Mouse (Mus musculus): ENCODE measurements around the gene Smc6.

Gene Smc6

DNA sequence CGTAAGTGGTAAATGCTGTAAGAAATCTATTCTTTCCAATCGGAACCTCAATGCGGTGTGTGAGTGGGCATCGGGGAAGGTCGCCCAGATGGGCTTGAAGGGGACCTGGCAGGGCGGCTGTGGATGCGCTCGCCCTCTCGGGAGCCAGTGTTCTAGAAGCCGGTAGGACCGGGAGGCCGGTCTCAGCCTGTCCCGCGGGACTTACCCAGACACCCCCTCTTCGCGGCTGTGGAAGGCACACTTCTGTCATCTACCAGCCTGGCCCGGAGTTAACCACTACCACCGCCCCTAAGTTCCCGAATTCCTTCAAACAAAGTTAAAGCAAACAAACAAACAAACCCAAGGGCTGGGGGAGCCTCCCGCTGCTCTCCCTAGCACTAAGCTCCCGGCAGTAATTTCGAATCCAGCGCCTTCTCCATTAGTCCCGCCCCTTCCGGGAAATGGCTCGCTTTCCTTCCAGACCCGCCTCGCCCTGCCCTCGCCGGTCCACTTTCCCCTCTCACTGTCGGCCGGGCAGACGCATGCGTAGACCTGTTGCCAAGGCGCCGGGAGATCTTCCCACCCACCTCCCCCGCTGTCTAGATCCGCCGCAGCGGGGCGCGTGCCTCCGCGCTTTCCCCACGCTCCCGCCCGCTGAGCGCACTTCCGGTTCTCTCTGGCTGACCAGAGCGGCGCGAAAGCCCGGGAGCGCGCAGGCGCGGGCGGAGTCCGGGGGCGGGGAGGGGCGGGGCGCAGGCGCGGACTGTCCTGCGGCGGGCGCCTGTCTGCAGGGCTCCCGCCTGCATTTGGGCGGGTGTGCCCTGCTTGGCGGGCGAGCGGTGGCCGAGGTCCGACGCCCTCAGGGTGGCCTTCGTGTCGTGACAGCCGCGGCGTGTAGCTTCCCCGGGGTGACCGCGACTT lies at the start of gene Smc6, which contains the start of gene Gen1:
Smc6 (plus strand) TSS at position 505 of the 900 bp plus-strand sequence.
Gen1 (minus strand) TSS at position 420 of the 900 bp plus-strand sequence.
- DNase-seq (ENCODE audit: low read depth, low spot score), result peak; percentile 98

DNA sequence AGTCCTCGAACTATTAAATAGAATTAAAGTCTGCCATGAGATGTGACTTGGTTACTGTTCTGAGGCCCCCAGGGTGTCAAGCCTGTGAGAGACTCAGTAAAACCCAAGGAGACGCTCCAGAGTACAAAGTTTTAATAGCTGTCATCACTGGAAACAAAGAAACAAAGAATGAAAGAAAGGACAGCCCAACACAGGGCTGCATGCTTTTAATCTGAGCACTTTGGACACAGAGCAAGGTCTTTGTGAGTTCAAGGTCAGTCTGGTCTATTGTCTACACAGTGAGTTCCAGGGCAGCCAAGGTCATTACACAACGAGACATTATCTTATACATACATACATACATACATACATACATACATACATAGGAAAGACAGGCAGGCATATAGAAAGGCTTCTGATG lies 49.2 kb upstream of the Smc6 start:
- no peak for DNase-seq (ENCODE audit: low read depth, low spot score)

DNA sequence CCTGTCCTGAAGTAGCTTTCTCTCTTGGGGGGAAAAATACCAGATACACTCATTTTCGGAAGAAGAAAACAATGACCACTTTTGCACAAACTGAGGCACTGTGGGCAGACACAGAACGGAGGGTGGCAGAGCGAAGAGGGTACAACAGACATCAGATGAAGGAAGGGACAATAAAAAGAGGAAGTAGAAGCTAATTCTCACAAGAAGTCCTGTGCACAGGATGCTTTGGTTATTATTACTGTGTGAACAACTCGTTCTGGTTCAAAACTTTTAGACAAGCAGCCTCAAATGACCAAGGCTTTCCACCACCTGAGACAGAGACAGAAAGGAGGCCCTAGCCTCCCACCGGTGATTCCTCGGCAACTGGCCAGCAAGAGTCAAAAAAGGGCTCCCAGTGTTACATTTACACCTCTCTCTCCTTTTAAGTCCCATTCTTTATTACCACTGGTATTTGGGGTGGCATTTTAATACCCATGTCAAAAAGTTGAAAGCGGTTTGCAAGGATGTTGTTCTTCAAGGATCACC lies 47.9 kb upstream of the Smc6 start:
- DNase-seq (ENCODE audit: low read depth, low spot score), result no peak

DNA sequence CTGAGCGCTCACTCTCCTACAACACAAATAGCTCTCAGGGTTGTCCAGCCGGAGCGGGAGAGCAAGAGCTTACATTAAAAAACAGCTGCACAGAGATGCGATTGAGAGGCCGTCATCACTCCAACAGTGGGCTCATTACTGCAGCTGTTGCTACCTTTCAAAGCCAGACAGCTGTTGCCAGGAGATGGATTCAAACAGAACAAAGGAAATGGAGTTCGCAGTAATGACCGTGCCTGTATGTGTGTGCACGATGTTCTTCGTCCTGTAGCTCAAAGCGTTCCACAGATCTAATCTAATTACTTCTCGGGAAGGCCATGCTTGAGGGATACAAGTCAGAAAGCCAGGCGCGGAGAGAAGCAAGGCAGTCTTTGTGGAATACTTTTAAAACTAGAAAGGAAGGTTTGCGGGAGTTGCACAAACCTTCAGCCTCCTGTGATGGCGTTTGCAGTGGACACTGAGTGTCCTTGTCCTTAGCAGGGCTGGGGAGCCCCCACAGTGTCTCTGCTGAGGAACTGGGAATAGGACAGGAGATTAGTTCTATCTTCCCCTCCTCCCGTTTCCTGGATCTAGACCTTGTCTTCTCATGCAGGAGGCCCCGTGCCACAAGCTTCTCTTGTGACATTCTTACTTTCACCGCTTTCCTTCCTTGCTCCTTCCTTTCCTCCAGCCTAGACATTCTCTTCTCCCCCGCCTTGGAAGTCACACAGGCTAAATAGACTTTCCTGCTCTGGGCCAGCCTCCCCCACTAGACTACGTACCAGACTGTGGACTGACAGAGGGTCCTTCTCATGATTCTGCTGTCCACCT lies 44.0 kb upstream of the Smc6 start:
- no peak for DNase-seq (ENCODE audit: low read depth, low spot score)

DNA sequence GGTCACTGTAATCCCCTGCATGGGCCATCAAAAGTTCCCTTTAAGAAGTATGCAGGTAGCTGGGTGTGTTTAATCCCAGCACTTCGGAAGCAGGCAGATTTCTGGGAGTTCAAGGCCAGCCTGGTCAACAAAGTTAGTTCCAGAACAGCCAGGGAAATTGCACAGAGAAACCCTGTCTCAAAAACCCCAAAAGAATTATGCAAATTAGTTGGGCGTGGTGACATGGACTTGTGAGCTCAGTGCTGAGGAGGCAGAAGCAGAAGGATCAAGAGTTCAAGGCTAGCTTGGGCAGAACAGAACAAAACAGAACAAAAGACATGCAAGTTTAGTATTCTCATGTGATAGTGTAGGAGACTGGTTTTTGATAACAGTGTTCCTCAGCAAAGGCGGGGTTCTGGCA lies 43.1 kb upstream of the Smc6 start:
- DNase-seq (ENCODE audit: low read depth, low spot score), result no peak

DNA sequence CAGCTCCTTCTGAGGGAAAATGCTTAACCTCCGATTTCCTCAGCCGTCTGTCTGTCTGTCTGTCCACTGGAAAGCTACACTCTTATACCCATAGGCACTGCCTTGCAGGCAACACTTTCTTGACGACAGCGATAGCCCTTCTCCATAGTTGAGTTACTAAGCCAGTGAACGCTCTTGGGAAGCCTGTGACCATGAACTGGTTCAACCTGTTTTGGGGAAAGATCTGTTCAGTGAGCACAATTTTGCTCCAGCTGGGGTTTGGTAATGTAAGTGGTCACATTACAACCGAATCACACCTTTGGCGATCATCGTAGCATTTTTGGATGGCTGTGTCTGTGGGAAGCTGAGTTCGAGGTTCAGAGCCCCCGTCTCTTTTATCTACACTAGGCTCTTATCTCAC lies 42.6 kb upstream of the Smc6 start:
- no peak for DNase-seq (ENCODE audit: low read depth, low spot score)

DNA sequence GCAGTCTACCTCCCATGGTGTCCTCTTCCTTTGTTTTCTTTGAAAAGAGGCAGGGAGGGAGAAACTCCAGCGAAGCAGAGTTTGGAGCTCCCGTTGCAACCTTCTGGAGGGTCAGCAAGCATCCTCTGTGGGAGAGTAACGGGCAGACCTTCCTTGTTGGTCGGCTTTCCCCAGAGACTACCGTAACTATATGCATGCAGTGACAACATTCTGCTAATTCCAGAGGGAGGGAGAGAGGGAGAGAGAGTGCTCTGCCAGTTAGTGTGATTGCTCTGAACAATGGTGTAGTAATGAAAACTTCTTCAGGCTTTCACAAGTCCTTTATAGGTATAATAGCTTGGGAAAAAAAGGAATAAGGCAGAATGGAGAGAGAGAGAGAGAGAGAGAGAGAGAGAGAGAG lies 41.0 kb upstream of the Smc6 start:
- DNase-seq (ENCODE audit: low read depth, low spot score), result no peak

DNA sequence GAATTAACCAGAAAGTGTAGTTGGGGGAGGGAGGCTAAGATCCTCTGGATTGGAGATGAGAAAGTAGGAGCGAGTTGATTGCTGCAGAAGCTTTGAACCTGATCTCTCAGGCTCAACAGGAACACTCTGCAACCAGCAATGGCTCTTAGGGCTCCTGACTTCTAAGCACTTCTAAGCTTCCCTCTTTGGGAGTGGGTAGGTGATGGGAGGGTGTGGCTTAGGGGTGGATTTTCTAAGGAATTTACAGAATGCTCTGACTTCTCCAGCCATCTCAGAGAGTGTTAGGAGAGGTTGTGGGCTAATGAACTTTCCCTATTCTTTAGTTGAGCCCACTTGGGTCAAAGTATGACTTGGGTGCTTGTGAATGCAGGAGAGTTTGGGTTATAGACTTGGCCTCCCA lies 39.6 kb upstream of the Smc6 start:
- DNase-seq (ENCODE audit: low read depth, low spot score), result no peak

DNA sequence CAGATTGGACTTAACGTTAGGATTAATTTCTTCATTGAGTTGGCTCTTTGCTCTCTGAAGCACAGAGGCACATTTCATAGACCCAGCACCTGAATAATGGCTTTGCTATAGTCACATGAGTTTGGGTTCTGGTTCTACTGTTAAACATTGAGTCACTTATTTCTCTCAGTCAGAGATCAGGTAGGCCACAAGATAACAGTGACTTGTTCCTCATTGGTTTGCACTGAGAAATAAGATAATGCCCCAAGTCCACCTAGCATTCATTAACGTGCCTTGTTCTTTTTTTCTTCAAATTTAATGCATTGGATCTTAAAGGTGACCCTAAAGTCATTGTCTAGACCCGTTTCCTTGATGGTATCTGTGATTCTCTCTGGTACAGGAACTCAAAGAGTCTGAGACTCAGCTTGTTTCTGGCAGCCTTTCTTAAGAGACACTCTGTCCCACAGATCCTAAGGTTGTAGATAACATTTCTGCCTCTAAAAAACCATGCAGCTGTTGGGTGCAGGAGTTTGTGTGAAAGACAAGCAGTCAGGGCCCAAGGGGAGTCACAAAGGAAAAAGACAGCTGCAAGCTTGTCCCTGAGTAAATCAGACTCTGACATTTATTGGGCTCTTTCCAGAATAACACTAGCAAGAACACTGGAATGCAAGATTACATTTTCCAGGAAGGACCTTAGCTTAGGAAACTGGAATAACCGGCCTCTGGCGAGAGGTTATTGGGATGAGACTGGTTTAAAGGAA lies 39.0 kb upstream of the Smc6 start:
- no peak for DNase-seq (ENCODE audit: low read depth, low spot score)

DNA sequence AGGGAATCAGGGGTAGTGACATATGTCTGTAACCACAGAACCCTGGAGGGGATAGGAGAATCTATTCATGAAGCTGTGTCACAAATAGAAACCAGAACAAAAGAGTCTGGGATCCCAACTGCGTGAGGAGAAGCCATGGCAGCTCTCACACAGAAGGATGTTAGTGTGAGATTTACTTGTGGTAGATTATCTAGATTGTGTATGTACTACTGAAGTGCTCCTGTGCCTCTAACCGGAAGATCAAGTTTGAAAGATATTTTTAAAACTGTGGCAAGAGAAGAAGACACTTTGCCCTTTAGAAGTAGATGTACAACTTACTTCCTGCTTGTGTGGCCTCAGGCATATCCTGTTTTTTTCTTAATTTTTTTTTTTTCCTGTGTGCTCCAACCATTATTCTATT lies 35.4 kb upstream of the Smc6 start:
- no peak for DNase-seq (ENCODE audit: low read depth, low spot score)

DNA sequence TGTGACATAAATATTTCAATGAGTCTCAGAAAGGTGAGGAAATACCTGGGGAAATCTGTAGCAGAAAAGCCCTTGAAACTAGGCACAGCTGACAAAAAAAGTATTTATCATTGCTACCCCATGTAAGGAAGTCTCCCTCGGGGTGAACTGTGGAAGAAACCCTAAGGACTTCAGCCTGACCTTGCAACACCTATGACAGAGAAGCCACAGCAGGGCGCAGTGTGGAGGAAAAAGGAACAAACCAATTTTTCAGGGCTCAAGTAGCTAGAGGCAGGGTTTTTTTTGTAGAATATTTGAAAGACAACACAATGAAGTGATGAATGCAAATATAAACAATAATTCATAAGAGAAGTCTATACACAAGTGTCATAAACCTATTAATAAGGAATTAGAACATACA lies 29.7 kb upstream of the Smc6 start:
- DNase-seq (ENCODE audit: low read depth, low spot score), result no peak

DNA sequence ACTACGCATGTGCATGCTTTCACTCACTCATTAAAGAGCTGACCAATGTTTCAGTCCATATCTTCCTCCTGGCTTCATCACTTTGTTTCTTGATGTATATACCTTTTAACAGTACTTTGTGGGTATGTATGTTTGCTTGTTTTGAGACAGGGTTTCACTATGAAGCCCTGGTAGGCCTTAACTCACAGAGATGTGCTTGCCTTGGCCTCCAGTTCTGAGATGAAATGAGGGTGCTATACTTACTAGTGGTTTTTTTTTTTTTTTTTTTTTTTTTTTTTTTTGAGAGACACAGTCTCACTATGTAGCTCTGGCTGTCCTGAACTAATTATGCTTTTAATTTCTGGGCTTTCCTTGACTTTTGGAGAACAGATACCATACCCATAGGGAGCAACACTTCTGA lies 18.2 kb upstream of the Smc6 start:
- DNase-seq (ENCODE audit: low read depth, low spot score), result no peak

DNA sequence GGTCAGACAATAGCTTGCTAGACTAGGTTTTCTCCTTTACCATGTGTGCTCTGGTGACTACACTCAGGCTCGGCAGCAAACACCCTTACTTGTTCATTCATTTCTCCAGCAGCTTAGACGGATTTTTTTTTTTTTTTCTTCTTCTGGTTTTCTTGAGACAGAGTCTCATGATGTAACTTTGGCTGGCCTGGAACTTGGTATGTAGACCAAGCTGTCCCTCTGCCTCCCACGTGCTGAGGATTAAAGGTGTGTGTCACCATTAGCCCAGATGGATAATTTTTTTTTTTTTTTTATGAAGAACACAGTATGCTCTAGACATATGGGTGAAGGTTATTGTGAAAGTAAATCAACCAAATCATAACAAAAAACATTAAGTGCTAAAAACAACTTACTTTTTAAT lies 15.4 kb upstream of the Smc6 start:
- no peak for DNase-seq (ENCODE audit: low read depth, low spot score)

DNA sequence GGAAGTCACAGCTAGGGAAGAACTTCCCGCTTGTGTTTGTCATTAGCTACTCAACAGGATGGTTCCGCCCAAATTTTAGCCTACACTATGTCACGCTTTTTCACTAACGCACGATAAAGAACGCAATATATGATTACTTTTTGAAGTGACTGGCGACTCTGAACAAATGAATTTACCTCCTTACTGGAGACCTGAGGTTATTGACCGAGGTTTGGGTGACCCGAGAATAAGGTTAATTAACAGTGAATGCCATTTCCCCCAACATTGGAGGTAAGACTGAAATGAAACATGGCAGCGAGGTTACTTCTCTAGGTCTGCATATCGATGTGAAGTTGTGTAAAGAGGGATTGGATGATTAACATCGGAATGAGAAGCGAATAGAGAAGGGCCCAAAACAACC lies 791 bp upstream of the Smc6 start:
- DNase-seq (ENCODE audit: low read depth, low spot score), result peak; percentile 59

DNA sequence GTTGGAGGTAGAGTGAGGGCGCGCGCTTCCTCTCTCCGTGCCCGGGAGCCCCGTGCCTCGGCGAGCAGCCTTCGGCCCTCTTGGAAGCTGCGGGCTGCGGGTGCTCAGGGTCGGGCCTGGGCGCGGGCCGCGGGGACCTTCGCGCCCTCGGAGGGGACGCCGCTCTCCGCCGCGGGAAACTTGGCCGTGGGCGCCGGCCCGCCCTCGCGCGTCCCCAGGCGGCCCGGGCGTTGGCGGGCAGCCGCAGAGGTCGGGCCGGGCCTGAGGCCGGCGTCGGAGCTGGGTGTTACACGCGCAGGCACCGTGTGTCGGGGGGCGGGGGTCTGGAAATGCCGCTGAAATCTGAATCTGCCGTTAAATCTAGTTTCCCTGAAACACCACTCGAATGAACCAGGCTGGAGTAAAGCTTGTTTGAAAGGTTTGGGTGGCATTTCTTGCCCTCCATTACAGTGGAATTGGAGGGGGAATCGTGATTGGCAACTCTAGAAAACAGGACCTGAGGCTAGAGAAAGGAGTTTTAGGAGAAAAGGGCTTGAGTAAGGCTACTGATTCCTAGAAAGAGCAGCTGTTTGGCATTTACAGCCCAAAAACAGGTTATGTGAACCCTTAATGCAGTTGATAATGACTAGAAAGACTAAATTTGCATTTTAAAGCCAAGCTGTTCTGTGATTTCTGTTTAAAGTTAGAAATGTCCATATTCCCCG lies 748 bp downstream of the Smc6 start:
- peak; percentile 39 for DNase-seq (ENCODE audit: low read depth, low spot score)

DNA sequence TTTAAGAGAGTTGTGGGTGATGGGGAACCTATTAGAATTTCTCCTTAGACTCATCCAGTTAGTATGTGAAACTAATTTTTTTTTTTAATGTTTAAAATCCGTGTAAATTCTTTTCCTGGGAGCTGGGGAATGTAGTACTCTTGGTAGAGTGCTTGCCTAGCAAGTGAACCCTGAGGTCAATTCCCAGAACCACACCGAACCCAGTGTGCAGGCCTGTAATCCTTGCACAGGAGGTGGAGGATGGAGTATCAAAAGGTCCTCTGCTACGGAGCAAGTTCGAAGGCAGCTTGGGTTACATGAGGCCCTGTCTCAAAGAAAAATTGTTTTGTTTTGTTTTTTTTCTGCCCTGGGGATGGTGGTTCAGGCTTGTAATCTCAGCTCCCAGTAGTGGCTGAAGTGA lies 1.3 kb downstream of the Smc6 start:
- DNase-seq (ENCODE audit: low read depth, low spot score), result peak; percentile 43

DNA sequence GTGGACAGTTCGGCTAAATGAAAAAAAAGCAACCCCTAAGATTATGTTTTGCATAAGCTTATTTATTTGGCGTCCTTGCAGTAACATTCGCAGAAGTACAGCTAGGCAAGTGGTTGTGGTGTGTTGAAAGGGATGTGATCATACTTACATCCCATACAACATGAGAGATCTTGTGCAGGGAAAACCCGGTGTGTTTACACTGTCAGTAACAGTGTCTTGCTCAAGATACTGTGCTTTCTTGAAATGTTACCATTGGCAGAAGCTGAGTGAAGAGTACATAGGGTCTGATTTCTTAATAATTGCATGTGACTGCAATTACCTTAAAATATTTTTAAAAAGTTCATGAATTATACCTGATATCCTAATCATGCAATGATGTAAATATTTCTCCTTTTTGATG lies 6.9 kb downstream of the Smc6 start:
- DNase-seq (ENCODE audit: low read depth, low spot score), result no peak

DNA sequence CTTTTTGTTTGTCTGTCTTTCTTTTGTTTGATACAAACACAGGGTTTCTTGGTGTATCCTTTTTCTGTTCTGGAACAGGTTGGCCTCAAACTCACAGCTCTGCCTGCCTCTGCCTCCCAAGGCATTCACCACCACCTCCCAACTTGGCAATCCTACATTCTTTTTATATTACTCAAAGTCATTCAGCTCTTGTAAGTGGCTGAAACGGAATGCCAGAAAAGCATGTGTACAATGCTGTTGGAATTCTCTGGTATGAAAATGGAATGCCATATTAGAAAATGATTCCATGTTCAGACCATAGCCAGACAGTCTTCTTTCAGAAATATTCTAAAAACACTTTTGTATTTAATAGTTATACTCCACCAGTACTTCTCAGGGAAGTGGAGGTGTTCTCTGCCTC lies 7.5 kb downstream of the Smc6 start:
- peak; percentile 70 for DNase-seq (ENCODE audit: low read depth, low spot score)

DNA sequence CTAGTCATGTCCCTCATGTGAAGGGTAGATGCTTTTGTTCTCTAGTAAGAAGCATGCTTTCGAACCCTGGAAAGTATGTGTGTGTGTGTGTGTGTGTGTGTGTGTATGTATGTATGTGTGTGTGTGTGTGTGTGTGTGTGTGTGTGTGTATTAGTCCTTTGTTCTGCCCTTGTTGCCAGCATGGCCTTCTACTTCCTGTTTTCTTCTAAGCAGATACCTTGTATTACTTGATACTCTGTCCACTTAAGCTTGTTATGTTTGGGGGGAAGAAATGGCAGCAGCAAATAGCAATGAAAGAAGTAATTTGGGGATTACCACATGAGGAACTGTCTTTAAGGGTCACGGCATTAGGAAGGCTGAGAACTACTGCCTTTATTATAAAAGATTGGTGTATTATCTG lies 10.9 kb downstream of the Smc6 start:
- no peak for DNase-seq (ENCODE audit: low read depth, low spot score)

DNA sequence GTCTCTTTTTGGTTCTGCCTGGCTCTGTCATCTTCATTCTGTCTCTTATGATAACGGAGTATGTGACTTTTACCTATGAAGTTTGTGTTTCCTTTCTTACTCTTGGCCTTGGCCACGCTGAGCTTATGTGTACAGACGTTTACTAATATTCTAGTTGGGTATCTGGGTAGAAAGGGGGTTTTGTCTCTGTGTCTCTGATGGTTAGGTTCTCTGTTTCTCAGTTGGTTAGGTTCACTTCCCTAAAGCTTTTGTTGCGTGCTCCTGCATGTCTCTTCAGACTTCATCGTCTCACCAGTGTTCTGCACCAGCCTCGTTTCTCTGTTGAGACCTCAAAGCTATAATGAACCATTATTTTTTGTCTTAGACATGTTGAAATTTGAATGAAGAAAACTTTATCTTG lies 11.5 kb downstream of the Smc6 start:
- DNase-seq (ENCODE audit: low read depth, low spot score), result no peak

DNA sequence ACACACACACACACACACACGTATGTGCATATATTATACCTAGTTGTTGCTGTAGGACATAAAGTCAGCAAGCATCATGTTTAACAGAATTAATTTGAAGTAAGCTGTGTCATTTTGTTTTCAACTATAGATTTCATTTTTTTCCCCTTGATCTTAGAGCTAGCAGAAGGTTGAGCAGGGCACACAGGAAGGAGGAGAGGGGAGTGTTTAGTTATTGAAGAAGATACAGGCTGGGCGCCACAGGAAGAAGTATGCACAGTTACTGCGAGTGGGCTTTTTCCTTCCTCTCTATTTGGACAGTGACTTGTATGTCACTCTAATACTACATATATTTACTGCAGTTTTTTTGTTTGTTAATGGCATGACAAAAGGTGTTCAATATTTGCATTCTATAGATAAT lies 14.2 kb downstream of the Smc6 start:
- no peak for DNase-seq (ENCODE audit: low read depth, low spot score)
